30 mouse cellular contexts compared by ENCODE assay signal in genomic region chr12:82492456-82492855, GRCm38 (mm10).
"Had no signal": no experiment of that assay in that cellular context is flagged by ENCODE, and none has a peak within 500 bp of the region (broad histone marks: within the 10 kb centered on the region; RNA-seq: fewer than 3 reads in every experiment).

No protein-coding gene starts in this region.

- H3K27me3 ChIP-seq: heart, embryonic 12.5 days; heart, embryonic 13.5 days; heart, embryonic 15.5 days; hindbrain, embryonic 12.5 days; hindbrain, embryonic 13.5 days; hindbrain, embryonic 15.5 days; intestine, embryonic 15.5 days; kidney, embryonic 15.5 days had no signal

- H3K27ac ChIP-seq: heart, embryonic 13.5 days; heart, embryonic 15.5 days; hindbrain, embryonic 10.5 days; hindbrain, embryonic 12.5 days; hindbrain, embryonic 13.5 days; hindbrain, embryonic 14.5 days; hindbrain, embryonic 15.5 days; hindbrain, postnatal 0 days; intestine, embryonic 15.5 days; kidney, embryonic 15.5 days; kidney, postnatal 0 days; layer of hippocampus, adult 2 months; left cerebral cortex, adult 2 months had no signal

- H3K4me1 ChIP-seq: hindbrain, embryonic 10.5 days; hindbrain, embryonic 12.5 days; hindbrain, embryonic 13.5 days; hindbrain, embryonic 15.5 days; intestine, embryonic 15.5 days; kidney, embryonic 15.5 days had no signal

- DNase-seq: heart, postnatal 10 days; heart, postnatal 14 days; heart, postnatal 36 days; heart, postnatal 4 days; kidney, adult 11 months; kidney, adult 18-20 months; kidney, adult 2 months; kidney, adult 8-10 months; kidney, adult 9 months; kidney, postnatal 10 days; kidney, postnatal 14 days; kidney, postnatal 25 days; kidney, postnatal 36 days; kidney, postnatal 4 days; layer of hippocampus, adult 9-11 months; layer of hippocampus, postnatal 36 days had no signal

- H3K36me3 ChIP-seq: heart, embryonic 12.5 days; heart, embryonic 13.5 days; heart, embryonic 15.5 days; hindbrain, embryonic 10.5 days; hindbrain, embryonic 12.5 days; hindbrain, embryonic 13.5 days; hindbrain, embryonic 15.5 days; intestine, embryonic 15.5 days; kidney, embryonic 15.5 days had no signal

- H3K4me3 ChIP-seq: heart, embryonic 12.5 days; heart, embryonic 13.5 days; heart, embryonic 15.5 days; hindbrain, embryonic 10.5 days; hindbrain, embryonic 12.5 days; hindbrain, embryonic 13.5 days; hindbrain, embryonic 15.5 days; intestine, embryonic 15.5 days; kidney, embryonic 15.5 days; layer of hippocampus, adult 2 months; left cerebral cortex, adult 2 months had no signal

- H3K9me3 ChIP-seq: heart, embryonic 12.5 days; heart, embryonic 13.5 days; heart, embryonic 15.5 days; hindbrain, embryonic 10.5 days; hindbrain, embryonic 12.5 days; hindbrain, embryonic 13.5 days; hindbrain, embryonic 15.5 days; intestine, embryonic 15.5 days; kidney, embryonic 15.5 days had no signal
